Mouse (Mus musculus) right cerebral cortex, adult 18-20 months (tissue): ENCODE measurements around the gene Mterf4.

Experiments used
- DNase-seq: peaks from one replicate; pipeline ENCODE4 v3.0.0; 2022; ENCODE audit warnings: mixed read lengths

The Mterf4 gene

DNA sequence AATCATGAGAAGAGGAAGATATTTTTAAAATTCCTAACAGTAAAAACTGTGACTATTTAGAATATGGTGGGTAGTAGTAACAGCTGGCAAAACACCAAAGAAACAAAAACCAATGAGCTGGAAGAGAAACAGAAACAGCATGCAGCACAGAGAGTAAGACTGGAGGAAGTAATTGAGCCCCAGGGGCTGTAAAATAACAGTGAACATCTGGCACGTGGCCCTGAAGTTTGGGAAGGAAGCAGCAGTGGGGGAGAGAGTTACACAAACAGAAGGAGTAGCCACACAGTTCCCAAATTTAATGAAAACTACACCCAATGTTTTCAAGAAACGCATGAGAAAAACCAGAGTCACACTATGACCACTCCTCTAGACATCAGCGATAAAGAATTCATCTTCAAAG, 38.5 kb downstream of the Mterf4 start:
- DNase-seq: no peak

- no peak for DNase-seq
These were observed 48.2 kb downstream of the Mterf4 start for GRCm38 (mm10) chr1:93257560-93257959.

GRCm38 (mm10) chr1:93255761-93256160, 50.0 kb downstream of the Mterf4 start:
- no peak for DNase-seq

DNA sequence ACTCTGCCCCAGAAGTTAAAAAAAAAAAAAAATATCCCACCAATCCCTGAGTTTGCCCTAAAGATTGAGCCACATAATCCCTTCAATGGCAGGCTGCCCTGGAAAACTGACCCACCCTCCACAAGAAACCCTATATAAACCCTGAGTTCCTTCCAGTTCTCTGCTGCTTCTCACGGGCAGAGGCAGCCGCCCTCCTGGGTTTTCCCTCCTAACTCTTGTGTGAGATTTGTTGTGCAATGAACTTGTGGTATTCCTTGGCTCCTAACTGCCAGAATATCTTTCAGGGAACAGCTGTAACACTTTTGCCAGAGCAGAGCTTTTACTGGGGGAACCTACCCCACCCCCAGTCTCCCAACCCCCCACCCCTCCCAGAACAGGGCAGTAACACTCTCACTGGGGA, 53.1 kb downstream of the Mterf4 start:
- no peak for DNase-seq
